Mouse (Mus musculus) WW6 (cell line): ENCODE data around the gene Atxn7l1.
A peak's percentile ranks its signal among the peaks of the same experiment; 100 is the strongest.
"Not testable (repeated sequence)": the region's sequence is repeated elsewhere in the genome, so short reads cannot be mapped to it uniquely, and the experiment has no call there.

Experiments used
- DNase-seq: peaks from one replicate; pipeline ENCODE4 v3.0.0-alpha.2; 2013; ENCODE audit warnings: low read depth, low spot score

Gene Atxn7l1

GRCm38 (mm10) chr12:33153131-33153530 is 5.6 kb downstream of the Atxn7l1 start:
- DNase-seq: no peak

- DNase-seq: no peak
These were observed 6.4 kb downstream of the Atxn7l1 start for GRCm38 (mm10) chr12:33153850-33154249.

GRCm38 (mm10) chr12:33154732-33155131 is 7.2 kb downstream of the Atxn7l1 start:
- no peak for DNase-seq

DNA sequence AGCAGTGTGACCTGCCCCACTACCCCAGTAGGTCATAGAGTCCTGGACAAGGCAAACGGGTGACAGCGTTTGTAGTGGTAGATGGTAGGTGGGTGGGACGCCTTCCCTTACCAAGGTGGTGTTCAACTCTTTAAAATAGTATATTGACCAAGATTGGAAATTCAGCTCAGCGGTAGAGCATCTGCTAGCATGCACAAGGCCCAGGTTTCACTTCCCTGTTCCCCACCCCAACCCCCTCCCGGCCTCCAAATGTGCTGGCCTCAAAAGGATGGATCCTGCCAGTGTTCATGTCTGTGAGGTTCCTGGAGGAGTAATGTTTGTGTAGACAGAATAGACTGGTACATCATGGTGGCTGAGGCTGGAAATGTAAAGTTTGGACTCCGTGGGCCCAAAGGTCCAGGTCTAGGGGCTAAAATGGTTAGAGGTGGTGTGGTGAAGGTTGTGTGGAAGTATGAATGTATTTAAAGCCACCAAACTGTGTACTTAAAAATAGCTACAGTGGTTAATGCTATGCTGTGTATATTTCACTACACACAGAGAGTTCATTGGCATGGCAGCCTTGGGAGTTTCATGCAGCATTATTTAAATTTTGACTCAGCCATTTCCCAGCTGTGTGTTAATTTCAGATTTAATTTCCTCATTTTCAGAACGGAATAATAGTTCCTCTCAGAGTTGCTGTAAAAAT is 9.0 kb downstream of the Atxn7l1 start:
- no peak for DNase-seq

DNA sequence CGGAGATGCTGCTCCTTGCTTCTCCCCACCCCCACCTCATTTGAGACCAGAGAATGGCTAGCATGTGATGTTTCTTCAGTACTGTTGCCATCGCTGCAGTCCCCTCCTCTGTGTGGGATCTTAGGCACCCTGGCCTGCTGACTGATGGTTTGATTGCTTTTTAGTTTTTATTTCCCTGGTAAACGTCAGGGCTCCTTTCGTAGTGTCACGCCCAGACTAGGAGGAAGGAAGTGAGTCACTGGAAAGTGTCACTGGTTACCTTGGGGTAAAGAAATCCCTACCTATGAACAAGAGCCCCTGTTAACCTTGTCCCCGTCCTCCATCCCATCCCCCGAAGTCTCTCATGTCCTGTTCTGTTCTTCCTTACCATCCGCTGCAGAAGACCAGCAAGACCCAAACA is 10.8 kb downstream of the Atxn7l1 start:
- no peak for DNase-seq

DNA sequence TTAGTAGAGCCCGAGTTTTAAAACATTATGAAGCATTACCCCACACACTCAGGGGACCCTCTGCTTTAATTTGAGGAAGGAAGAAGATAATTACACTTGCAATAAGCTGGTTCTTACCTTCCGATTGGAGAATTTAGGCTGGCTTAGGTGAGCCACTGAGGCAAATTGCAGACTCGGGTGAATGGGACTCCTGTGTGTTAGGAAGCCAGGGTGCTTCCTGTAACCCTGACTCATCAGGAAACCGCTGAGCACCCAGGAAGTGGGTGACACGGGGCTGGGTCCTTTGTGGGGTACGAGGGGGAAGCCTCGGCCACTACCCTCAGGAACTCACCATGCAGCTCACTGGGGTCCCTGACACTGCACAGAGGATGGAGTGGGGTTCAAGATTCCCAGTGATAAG is 12.9 kb downstream of the Atxn7l1 start:
- DNase-seq: no peak

DNA sequence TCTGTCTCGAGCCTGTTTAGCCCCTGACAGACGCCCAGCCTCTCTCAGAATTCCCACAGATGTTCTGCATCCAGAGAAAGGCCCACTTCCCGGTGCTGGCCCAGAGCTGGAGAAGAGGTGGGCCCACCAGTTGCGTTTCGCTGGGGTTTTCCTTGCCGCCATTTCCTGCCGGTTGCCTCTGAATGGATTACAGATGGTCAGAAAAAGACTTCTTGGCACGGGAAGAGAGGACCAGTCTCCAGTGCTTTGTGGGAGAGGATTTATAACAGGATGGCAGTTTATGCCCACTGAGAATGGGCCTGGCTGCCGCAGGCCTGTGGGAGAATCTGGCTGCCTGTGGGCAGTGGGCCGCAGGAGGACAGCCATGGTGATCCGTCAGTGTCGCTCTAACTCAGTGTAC is 15.0 kb downstream of the Atxn7l1 start:
- no peak for DNase-seq

DNA sequence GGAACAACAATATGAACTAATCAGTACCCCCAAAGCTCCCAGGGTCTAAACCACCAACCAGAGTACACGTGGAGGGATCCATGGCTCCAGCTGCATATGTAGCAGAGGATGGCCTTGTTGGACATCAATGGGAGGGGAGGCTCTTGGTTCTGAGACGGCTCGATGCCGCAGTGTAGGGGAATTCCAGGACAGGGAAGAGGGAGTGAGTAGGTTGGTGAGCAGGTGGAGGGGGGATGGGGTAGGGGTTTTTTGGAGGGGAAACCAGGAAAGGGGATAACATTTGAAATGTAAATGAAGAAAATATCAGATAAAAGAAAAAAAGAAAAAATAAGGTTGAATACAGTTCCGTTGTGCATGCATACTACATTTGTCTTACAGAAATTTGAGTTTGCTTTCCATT is 16.5 kb downstream of the Atxn7l1 start:
- DNase-seq: not testable (repeated sequence)

GRCm38 (mm10) chr12:33166712-33167111 is 19.2 kb downstream of the Atxn7l1 start:
- DNase-seq: no peak

- no peak for DNase-seq
These were observed 20.1 kb downstream of the Atxn7l1 start for GRCm38 (mm10) chr12:33167545-33167944.

DNA sequence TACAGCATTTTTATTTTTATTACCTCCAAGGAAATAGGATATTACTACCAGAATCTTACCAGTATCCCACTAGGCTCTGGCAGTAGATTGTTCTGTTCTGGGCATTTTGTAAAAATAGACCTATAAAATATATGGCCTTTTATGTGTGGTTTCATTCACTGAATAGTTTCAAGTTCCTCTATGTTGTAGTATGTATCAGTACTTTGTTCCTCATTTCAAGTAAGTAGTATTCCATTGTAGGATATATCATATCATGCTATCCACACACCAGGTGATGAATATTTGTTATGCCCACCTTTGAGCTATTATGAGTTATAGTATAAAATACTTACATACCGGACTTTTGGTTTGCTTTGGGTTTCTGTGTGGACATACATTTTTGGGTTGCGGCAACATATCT is 21.0 kb downstream of the Atxn7l1 start:
- no peak for DNase-seq

DNA sequence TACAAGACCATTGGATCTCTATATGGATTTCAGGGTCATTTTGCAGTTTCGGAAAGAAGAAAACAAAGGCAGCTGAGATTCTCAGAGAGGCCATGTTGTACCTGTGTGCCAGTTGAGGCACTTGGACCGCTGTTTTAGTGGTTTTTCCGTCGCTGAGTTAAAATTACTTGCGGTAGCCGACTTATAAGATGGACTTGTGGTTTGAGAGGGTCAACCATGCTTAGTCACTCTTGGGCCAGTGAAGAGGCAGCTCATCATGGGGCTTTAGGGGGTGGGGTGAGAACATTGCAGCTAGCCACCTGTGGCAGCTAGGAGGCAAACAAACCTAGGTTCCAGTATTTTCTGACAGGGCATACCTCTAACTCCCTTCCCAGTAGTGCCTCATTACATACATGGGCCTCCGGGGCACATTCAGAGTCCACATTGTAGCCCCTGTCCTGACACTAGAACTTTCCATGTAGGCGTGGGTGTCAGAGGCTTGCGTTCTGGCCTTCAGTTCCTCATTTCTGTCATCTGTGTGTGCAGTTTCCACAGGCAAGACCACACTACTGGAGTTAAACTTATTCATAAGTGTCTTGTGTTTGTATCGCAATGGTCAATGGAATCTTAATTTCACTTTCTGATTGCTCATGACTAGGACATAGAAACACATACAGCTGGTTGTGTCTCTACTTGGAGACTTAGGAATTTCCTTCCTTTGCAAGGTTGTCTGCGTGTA is 22.4 kb downstream of the Atxn7l1 start:
- DNase-seq: no peak

DNA sequence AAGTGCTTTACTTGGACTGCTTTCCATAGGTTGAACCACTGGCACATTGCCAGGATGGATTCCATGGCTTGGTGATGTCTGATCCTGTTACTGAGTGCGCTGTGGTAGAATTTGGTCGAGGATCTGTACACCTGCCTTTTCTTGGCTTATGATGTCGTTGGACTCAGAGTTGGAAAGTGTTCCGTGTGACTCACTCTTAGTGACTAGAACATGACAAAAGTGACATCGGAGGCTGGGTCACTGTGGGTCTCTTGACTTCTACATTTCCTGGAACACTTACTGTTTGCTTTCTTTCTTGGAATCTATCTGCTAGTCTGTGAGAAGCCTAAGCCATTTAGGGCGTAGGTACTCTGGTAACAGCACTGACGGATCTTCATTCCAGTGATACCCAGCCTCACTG is 23.3 kb downstream of the Atxn7l1 start:
- no peak for DNase-seq

DNA sequence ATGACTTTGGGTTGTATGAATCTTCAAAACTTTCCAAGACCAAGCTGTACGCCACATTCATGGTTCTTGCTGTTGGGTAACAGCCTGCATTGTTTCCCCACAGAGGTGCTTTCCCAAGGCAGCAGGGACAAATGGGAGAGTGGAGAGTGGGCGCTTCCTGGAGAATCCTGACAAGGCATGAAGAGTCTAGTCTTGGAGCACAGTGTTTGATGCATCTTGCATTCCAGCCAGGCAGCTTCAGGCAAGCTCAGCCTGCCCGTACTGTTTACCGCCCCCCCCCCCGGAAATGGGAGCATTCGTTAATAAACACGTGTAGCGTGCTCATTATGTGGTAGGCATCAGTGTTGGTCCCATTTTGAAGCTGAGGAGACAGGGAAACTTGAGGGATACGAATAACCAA is 25.4 kb downstream of the Atxn7l1 start:
- DNase-seq: no peak

GRCm38 (mm10) chr12:33173720-33174141 is 26.2 kb downstream of the Atxn7l1 start:
- DNase-seq: no peak

DNA sequence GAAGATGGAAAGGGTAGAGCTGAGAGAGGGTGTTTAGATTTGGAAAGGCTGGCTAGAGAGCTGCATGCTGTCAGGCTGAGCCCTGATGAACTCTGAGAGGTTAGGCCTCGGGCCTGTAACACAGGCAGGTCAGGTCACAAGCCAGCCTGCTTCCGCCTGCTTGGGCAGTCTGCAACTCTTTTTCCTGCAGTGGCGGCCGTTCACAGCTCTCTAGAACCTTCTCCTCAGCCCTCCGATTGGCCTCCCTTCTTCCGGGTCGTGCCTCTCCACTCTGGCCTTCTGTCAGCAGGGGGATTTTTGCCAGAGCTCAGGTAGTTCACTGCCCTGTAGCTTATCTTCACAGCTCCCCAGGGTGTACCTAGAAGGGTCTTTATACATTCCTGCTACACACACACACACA is 26.7 kb downstream of the Atxn7l1 start:
- no peak for DNase-seq

- no peak for DNase-seq
These were observed 27.3 kb downstream of the Atxn7l1 start for GRCm38 (mm10) chr12:33174675-33175357.

DNA sequence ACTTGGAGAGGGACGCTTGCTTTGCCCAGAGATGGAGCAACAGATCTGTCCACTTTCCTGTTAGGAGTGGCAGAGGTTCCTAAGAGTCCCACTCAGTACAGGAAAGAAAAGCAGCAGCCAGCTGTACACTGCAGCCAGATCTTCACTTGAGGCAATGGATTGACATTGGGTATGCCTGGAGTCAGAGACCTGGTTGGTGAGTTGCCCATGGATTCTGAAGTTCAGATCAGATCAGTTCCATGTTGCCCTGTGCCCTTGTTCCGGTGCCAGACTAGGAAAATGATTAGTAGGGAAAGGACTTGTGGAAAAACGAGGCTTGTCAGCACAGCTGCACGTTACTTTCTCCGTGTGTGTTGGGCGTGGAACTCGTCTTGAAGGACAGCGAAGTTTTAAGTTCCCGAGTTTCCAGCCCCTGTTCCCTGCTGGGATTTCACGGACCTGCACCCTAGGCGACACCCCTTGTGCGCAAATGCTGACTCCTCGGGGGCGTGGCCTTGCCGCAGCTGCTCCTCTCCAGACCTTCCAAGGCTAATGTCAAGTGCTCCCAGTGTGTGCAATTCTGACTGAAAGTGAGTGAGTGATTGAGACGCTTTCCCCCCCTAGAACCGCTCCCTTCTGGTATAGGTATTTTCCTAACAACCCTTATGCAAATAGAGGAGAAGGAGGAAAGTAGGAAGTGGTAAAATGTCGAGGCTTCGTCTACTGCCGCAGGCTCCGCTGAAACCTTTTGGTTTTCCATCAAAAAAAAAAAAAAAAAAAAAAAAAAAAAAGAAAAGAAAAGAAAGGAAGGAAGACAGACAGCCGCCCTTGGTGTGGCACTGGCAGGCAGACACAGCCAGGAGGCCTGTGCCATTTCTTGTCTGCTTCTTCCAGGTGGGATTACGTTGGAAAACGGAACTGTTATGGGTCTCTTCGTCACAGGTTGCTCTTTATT is 28.4 kb downstream of the Atxn7l1 start:
- DNase-seq: peak; percentile 53

DNA sequence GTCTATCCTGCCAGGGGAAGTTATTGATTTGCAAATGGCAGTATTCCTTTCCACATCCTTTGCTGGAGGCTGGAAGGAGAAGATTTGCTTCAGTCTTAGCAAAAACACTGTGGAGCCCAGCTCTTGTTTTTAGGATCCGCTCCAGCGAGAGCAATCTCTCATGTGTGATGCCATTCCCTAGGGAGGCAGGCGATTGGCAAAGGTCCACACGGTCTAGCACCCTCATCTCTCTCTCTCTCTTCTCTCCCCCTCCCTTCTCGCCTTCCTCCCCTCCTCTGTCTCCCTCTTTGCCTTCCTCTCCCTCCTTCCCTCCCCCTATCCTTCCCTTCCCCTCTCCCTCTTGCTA is 29.0 kb downstream of the Atxn7l1 start:
- DNase-seq: no peak

- DNase-seq: no peak
These were observed 32.9 kb downstream of the Atxn7l1 start for GRCm38 (mm10) chr12:33180421-33180820.

DNA sequence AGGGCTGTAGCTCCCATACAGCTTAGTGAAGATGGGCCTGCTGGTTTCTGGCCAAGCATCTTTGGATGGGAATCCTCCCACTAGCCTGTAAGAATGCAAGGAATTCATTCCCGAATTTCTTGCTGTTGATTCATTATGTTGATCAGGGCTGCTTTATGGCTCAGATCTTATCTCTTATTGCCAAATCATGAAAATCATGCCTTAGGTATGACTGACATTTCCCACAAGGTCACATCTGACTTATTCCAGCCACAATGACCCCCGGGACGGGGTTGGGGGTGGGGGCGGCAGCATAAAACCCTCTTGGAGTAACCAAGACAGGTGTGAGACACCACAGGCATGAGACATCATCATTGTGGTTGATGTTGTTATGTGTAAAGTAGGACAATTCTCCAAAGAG is 34.4 kb downstream of the Atxn7l1 start:
- DNase-seq: no peak
